Mouse (Mus musculus) neural tube, embryonic 11.5 days (tissue): ENCODE measurements at regions not wholly inside any gene's neighbourhood (a gene's known extent, or its start where the extent isn't known, plus 50 kb on each side); places are given as distances from the start of the nearest gene placed in this dataset.

Experiments used
- ATAC-seq: fragments of 200-750 bp; cut with Nextera tagmentation; 2 replicates; pipeline ENCODE4 v1.8.0; 2017; ENCODE audit warnings: moderate number of reproducible peaks, mild to moderate bottlenecking, moderate TSS enrichment, moderate library complexity; ENCODE audit not compliant: insufficient read depth, low FRiP score, low TSS enrichment
- DNase-seq: peaks from one replicate; pipeline ENCODE4 v3.0.0-alpha.2; 2015; ENCODE audit warnings: low spot score
- H3K27ac ChIP-seq: fragments of 300-500 bp; sonication (generic); 2 replicates; pipeline ENCODE4 v1.5.1; 2014; ENCODE audit warnings: low read depth, mild to moderate bottlenecking, low read length
- H3K27me3 ChIP-seq: fragments of 300-500 bp; sonication (generic); 2 replicates; pipeline ENCODE4 v1.6.1; 2014; ENCODE audit warnings: mild to moderate bottlenecking, low read length, mixed read lengths; ENCODE audit not compliant: control insufficient read depth, insufficient read depth
- H3K36me3 ChIP-seq: fragments of 300-500 bp; sonication (generic); 2 replicates; pipeline ENCODE4 v1.6.1; 2014; ENCODE audit warnings: mild to moderate bottlenecking, low read length, moderate library complexity, mixed read lengths; ENCODE audit not compliant: control insufficient read depth, insufficient read depth
- H3K4me1 ChIP-seq: fragments of 300-500 bp; sonication (generic); 2 replicates; pipeline ENCODE4 v1.6.1; 2014; ENCODE audit warnings: low read length, mixed read lengths; ENCODE audit not compliant: control insufficient read depth, insufficient read depth
- H3K4me2 ChIP-seq: fragments of 300-500 bp; sonication (generic); 2 replicates; pipeline ENCODE4 v1.6.1; 2014; ENCODE audit warnings: low read depth, mild to moderate bottlenecking, moderate library complexity
- H3K4me3 ChIP-seq: fragments of 300-500 bp; sonication (generic); 2 replicates; pipeline ENCODE4 v1.5.1; 2014; ENCODE audit warnings: low read depth, low read length
- H3K9ac ChIP-seq: fragments of 300-500 bp; sonication (generic); 2 replicates; pipeline ENCODE4 v1.6.1; 2014; ENCODE audit warnings: mild to moderate bottlenecking, low read length
- H3K9me3 ChIP-seq: fragments of 300-500 bp; sonication (generic); 2 replicates; pipeline ENCODE4 v1.6.1; 2016; ENCODE audit warnings: low read length; ENCODE audit not compliant: control insufficient read depth
- WGBS: fragments of 180-500 bp; shearing (Covaris S2); extraction: QIAGEN DNeasy Blood & Tissue Kit; methylation state at CpG from one replicate; pipeline ENCODE4 v1.1.7; 2014; 5-methylcytosine and 5-hydroxymethylcytosine counted together

GRCm38 (mm10) chr3:34196451-34197162 lies 115.5 kb upstream of the Dnajc19 start:
- DNase-seq (peak; percentile 48), ATAC-seq (peak; percentile 67)
- Histone ChIP-seq H3K27ac (peak overlapping the region; percentile 31; the same call in 1 of the 2 replicates), H3K4me1 (peaks cover 7% of the 10 kb centered on the region; the same call in 1 of the 2 replicates), H3K4me3 (peak overlapping the region; percentile 24), H3K9me3 (no peaks in the 10 kb centered on the region), H3K36me3 (no peaks in the 10 kb centered on the region), H3K4me2 (peak overlapping the region; percentile 40), H3K27me3 (no peaks in the 10 kb centered on the region), H3K9ac (peak overlapping the region; percentile 51)
- WGBS, result 26% methylated on average over 22 of the region's 22 CpGs

- peak overlapping the region; percentile 9; the same call in 1 of the 2 replicates for H3K4me2 ChIP-seq
- no peak overlapping the region for H3K27ac ChIP-seq
- peak; percentile 20 for DNase-seq
- no peaks in the 10 kb centered on the region for H3K36me3 ChIP-seq
- 0 out of 2 replicates have a peak overlapping the region, but pooled peaks have one; percentile 0 for H3K9ac ChIP-seq
- no peaks in the 10 kb centered on the region for H3K27me3 ChIP-seq
- H3K4me3 ChIP-seq, result peak overlapping the region; percentile 7; the same call in 1 of the 2 replicates
- no peak for ATAC-seq
- H3K9me3 ChIP-seq, result no peaks in the 10 kb centered on the region
- peaks cover 7% of the 10 kb centered on the region; the same call in 1 of the 2 replicates for H3K4me1 ChIP-seq
- WGBS, result 44% methylated on average over 13 of the region's 13 CpGs
Measured at GRCm38 (mm10) chr3:34195729-34196450, 114.8 kb upstream of the Dnajc19 start.

- Histone ChIP-seq H3K4me3 (no peak overlapping the region), H3K9ac (no peak overlapping the region), H3K4me1 (no peaks in the 10 kb centered on the region), H3K4me2 (no peak overlapping the region), H3K27ac (no peak overlapping the region), H3K36me3 (no peaks in the 10 kb centered on the region), H3K27me3 (no peaks in the 10 kb centered on the region), H3K9me3 (no peaks in the 10 kb centered on the region)
- no peak for DNase-seq
- 83% methylated on average over 6 of the region's 6 CpGs for WGBS
- ATAC-seq, result no peak
Measured at GRCm38 (mm10) chr3:34173416-34174097, 92.4 kb upstream of the Dnajc19 start.

DNA sequence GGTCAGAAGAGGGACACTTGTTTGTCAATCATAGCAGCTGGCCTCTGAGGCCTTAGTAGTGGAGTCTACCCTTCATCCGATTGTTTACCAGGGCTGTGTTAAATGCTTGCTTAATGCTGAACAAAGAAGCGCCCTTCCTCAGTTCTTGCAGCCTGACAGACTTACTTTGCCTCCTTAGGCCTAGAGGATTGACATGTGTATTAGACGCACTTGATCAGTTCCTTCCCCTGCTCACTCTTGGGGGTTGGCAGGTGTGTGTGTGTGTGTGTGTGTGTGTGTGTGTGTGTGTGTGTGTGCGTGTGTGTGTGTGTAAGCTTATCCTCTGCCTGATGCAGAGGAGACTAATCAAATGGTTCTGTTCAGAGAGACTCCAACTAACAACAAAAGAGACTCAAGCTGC lies 91.8 kb upstream of the Dnajc19 start:
- 85% methylated on average over 4 of the region's 4 CpGs for WGBS
- H3K9me3 ChIP-seq, result no peaks in the 10 kb centered on the region
- H3K27ac ChIP-seq, result no peak overlapping the region
- H3K4me2 ChIP-seq, result no peak overlapping the region
- no peak overlapping the region for H3K4me3 ChIP-seq
- no peaks in the 10 kb centered on the region for H3K27me3 ChIP-seq
- H3K9ac ChIP-seq, result no peak overlapping the region
- ATAC-seq, result no peak
- H3K4me1 ChIP-seq, result no peaks in the 10 kb centered on the region
- no peak for DNase-seq
- H3K36me3 ChIP-seq, result no peaks in the 10 kb centered on the region

GRCm38 (mm10) chr3:34171893-34172292 lies 90.8 kb upstream of the Dnajc19 start:
- Histone ChIP-seq H3K9me3 (no peaks in the 10 kb centered on the region), H3K36me3 (no peaks in the 10 kb centered on the region), H3K9ac (no peak overlapping the region), H3K27me3 (no peaks in the 10 kb centered on the region), H3K27ac (no peak overlapping the region), H3K4me3 (no peak overlapping the region), H3K4me1 (no peaks in the 10 kb centered on the region), H3K4me2 (no peak overlapping the region)
- DNase-seq (no peak), ATAC-seq (no peak)
- 73% methylated on average over 6 of the region's 6 CpGs for WGBS

GRCm38 (mm10) chr3:34168087-34168486 lies 87.0 kb upstream of the Dnajc19 start:
- ATAC-seq (no peak), DNase-seq (no peak)
- no peak overlapping the region for H3K4me2 ChIP-seq
- no peaks in the 10 kb centered on the region for H3K36me3 ChIP-seq
- H3K4me3 ChIP-seq, result no peak overlapping the region
- H3K9ac ChIP-seq, result no peak overlapping the region
- no peaks in the 10 kb centered on the region for H3K27me3 ChIP-seq
- H3K27ac ChIP-seq, result no peak overlapping the region
- H3K9me3 ChIP-seq, result no peaks in the 10 kb centered on the region
- H3K4me1 ChIP-seq, result no peaks in the 10 kb centered on the region
- WGBS, result 90% methylated on average over 1 of the region's 1 CpGs

- Histone ChIP-seq H3K36me3 (no peaks in the 10 kb centered on the region), H3K4me1 (no peaks in the 10 kb centered on the region), H3K9me3 (no peaks in the 10 kb centered on the region), H3K4me3 (no peak overlapping the region), H3K27me3 (no peaks in the 10 kb centered on the region), H3K9ac (no peak overlapping the region), H3K27ac (no peak overlapping the region), H3K4me2 (no peak overlapping the region)
- WGBS, result 60% methylated on average over 2 of the region's 2 CpGs
- ATAC-seq (no peak), DNase-seq (peak; percentile 18)
Measured at GRCm38 (mm10) chr3:34150036-34150435, 68.9 kb upstream of the Dnajc19 start.

DNA sequence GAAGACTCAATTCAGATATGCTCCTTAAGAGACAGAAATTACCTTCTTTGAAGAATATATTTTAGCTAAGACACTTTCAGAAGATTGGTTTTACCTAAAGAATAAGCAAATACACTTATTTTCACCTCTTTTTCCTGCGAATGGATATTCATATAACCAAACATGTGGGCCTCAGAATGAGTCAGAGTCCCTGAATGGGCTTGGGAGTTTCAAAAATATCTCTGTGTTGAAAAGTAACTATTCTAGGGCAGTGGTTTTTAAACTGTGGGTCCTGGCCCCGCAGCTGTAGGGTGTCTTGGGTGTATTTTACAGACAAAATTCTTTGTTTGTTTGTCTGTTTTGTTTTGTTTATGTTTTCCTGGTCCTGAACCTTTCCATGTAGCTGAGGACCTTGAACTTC lies 62.5 kb upstream of the Dnajc19 start:
- no peak for DNase-seq
- no peaks in the 10 kb centered on the region for H3K4me1 ChIP-seq
- H3K27ac ChIP-seq, result no peak overlapping the region
- no peaks in the 10 kb centered on the region for H3K27me3 ChIP-seq
- H3K9me3 ChIP-seq, result no peaks in the 10 kb centered on the region
- no peaks in the 10 kb centered on the region for H3K36me3 ChIP-seq
- no peak overlapping the region for H3K4me2 ChIP-seq
- H3K4me3 ChIP-seq, result no peak overlapping the region
- ATAC-seq, result no peak
- 80% methylated on average over 2 of the region's 2 CpGs for WGBS
- H3K9ac ChIP-seq, result no peak overlapping the region
